Mouse (Mus musculus) T-cell, adult 66 days (primary cell): ENCODE data around the gene Olfr661. TPM values are rescaled to one million over a fixed set of nuclear protein-coding genes. Genes with fewer than 3 reads are reported as not detected.

Source experiments
- total RNA-seq, 2 experiments: library from RNA; stranded (reverse); gene quantifications; 3 replicates in 1 of 2; 4 replicates in 1 of 2; pipeline ENCODE4 v1.2.4; 2023

The Olfr661 gene
- not detected for total RNA-seq

GRCm38 (mm10) chr7:104686201-104686600, at the start of gene Olfr661:
Olfr661 (plus strand) TSS chr7:104686501.

DNA sequence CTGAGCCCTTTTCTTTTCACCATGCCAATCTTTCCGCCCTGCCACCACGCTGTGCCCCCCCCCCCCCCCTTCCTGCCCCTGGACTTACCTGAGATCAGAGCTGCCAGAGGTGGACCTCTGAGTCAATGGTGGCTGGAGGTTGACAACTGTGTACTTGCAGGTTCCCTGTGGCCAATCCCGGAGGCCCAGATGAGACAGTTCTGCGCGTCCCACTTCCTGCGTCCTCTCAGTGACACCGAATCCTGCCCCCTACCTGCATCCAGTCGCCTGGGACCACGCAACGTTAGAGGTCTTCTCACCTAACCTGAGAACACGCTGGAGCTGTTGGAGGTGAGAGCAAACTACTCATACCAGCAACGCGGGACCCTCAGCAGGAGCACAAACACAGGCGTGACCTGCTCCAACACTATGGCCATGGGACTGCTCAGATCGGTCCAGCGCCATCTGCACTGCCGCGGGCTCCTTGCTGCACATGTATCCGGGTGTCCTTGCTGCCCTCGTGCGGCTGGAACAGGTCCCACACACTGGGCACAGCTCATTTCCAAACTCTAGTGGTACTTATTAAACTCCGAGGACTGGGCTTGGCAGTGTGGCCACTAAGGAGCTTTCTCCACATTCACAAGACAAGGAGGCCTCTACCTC, 39.3 kb upstream of the Olfr661 start, which contains the start of gene Olfr658:
TSS of gene Olfr658 (minus strand) at position 465 of the 642 bp plus-strand sequence.

DNA sequence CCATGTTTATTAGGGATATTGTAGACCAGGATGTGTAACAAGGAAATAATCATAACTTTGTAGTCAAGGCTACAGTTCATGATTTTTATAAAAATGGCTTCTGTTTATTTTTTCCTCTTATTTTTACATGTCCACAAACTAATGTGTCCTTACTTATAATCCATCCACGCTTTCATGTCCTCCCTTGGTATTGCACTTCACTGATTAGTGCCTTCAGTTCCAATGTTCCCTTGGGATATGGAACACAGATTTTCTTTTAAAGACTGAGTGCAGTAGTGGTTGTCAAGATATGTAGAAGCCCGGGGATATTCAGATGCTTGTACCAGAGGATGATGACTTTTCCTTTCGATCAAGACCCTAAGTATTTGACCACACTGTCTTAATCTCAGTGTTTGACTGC, 19.8 kb upstream of the Olfr661 start, which contains the start of gene Olfr659:
TSS of gene Olfr659 (plus strand) at position 301 of the 400 bp plus-strand sequence.

Other genes with a start within 250 kb of the Olfr661 start
- gene Trim30a, start 221.3 kb upstream of the Olfr661 start, total RNA-seq, result 10 to 100 TPM; 66.0 to 74.1 TPM
- 10 to 100 TPM in 1 of 2 experiments, 1 to 10 TPM in 1; 8.6 to 10.6 TPM for gene Trim30d, start 178.7 kb upstream of the Olfr661 start, total RNA-seq
- not detected for gene Olfr651, start 136.4 kb upstream of the Olfr661 start, total RNA-seq
- not detected for gene Olfr652, start 125.6 kb upstream of the Olfr661 start, total RNA-seq
- not detected for gene Olfr653, start 109.2 kb upstream of the Olfr661 start, total RNA-seq
- gene Olfr654, start 99.5 kb upstream of the Olfr661 start, total RNA-seq, result not detected
- under 1 TPM in 1 of 2 experiments, not detected in 1; 0.44 TPM for gene Olfr655, start 84.7 kb upstream of the Olfr661 start, total RNA-seq
- not detected for gene Olfr656, start 72.5 kb upstream of the Olfr661 start, total RNA-seq
- not detected for gene Olfr657, start 61.7 kb upstream of the Olfr661 start, total RNA-seq
- not detected for gene Olfr658, start 39.2 kb upstream of the Olfr661 start, total RNA-seq
- not detected for gene Olfr659, start 19.7 kb upstream of the Olfr661 start, total RNA-seq
- gene Usp17le, start 91.0 kb downstream of the Olfr661 start, total RNA-seq, result not detected
- gene Usp17lb, start 156.1 kb downstream of the Olfr661 start, total RNA-seq, result not detected
- not detected for gene Usp17la, start 170.5 kb downstream of the Olfr661 start, total RNA-seq
- not detected for gene Olfr665, start 191.5 kb downstream of the Olfr661 start, total RNA-seq
- not detected for gene Olfr666, start 209.5 kb downstream of the Olfr661 start, total RNA-seq
- gene Olfr667, start 235.0 kb downstream of the Olfr661 start, total RNA-seq, result not detected
- gene Olfr668, start 241.6 kb downstream of the Olfr661 start, total RNA-seq, result not detected
- not detected for gene Olfr669, start 247.7 kb downstream of the Olfr661 start, total RNA-seq